Mouse (Mus musculus): ENCODE data around the gene Aloxe3. TPM values are rescaled to one million over a fixed set of nuclear protein-coding genes. Genes with fewer than 3 reads are reported as not detected.
"Not testable (repeated sequence)": the region's sequence is repeated elsewhere in the genome, so short reads cannot be mapped to it uniquely, and the experiment has no call there.

Aloxe3 gene
- 6.9 TPM in 1 of 2 replicates, not detected in the other for total RNA-seq (2017)

DNA sequence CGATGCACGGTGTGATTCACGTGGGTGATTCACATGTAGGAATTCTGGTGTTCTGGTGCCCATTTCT, at the start of gene Aloxe3:
TSS of gene Aloxe3 (plus strand) at position 45 of the 67 bp plus-strand sequence.
- no peak for ATAC-seq (replicated peaks; ENCODE audit: low read depth, poor library complexity, severe bottlenecking)

DNA sequence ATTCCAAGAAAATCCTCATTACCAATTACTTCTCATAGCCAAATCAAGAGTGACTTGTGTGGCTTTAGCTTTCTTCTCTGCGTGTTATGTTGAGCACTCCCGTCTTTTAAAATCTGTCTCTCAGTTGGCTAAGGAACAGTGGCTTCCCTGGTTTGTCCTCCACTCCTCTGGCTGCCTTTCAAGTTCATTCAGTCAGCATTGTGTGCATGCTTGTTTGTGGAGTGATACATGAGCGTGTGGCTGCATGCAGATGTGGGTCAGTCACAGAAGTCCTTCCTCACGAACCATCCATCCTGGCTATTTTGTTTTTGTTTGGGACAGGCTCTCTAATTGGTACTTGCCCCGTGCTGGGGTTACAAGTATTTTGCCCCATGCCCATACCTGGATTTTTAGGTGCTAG, 49.1 kb upstream of the Aloxe3 start:
- ATAC-seq (replicated peaks; ENCODE audit: low read depth, poor library complexity, severe bottlenecking), result no peak

DNA sequence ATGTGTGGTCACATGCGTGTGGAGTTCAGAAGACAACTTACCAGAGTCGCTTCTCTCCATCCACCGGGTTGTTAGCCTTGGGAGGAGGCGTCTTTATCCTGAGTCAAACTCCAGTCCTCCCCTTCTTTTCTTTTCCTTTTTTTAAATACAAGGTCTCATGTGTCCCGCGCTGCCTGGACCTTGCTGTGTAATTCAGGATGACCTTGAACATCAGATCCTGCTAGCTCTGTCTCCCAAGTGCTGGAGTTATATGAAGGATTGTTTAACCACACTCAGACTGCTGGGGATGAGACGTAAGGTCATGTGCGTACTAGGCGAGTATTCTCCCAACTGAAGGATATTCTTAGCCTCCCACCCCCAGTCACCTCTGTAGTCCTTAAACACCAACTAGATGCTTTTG, 48.4 kb upstream of the Aloxe3 start:
- ATAC-seq (replicated peaks; ENCODE audit: low read depth, poor library complexity, severe bottlenecking), result no peak

DNA sequence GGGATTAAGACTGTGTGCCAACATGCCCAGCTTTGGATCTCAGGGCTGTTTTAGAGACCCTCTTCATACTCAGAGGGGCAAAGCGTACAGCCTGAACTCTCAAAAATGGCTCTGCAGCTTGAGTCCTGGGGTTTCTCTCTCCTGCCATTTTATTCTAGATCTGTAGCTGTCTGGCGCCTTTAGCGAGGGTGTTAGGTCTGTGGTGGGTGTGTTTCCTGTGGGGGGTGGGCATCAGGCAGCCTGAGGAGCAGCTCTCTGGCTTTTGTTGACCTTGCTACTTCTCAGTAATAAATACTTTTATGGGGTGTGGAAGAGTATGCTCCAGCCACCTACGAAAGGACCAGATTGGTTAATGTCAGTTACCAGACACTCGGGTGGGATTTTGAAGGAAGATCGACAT, 47.7 kb upstream of the Aloxe3 start:
- ATAC-seq (replicated peaks; ENCODE audit: low read depth, poor library complexity, severe bottlenecking), result no peak

DNA sequence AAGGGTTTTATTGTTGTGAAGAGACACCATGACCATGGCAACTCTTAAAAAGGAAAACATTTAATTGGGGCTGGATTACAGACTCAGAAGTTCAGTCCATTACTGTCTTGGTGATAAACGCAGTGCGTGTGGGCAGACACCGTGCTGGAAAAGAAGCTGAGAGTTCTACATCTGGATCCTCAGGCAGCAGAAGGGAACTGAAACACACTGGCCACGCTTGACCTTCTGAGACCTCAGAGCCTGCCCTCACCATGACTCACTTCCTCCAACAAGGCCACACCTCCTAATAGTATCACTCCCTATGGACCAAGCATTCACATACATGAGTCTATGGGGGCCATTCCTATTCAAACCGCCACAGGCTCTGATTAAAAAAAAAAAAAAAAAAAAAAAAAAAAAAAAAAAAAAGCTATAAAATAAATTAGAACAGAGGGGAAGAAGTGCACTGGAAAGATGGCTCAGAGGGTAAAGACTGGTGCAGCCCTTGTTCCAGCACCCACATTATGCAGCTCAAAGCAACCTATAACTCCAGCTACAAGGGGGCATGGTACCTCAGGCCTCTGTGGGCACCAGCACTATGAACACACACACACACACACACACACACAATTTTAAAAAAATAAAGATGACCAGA, 46.8 kb upstream of the Aloxe3 start:
- peak; percentile 53 for ATAC-seq (replicated peaks; ENCODE audit: low read depth, poor library complexity, severe bottlenecking)

DNA sequence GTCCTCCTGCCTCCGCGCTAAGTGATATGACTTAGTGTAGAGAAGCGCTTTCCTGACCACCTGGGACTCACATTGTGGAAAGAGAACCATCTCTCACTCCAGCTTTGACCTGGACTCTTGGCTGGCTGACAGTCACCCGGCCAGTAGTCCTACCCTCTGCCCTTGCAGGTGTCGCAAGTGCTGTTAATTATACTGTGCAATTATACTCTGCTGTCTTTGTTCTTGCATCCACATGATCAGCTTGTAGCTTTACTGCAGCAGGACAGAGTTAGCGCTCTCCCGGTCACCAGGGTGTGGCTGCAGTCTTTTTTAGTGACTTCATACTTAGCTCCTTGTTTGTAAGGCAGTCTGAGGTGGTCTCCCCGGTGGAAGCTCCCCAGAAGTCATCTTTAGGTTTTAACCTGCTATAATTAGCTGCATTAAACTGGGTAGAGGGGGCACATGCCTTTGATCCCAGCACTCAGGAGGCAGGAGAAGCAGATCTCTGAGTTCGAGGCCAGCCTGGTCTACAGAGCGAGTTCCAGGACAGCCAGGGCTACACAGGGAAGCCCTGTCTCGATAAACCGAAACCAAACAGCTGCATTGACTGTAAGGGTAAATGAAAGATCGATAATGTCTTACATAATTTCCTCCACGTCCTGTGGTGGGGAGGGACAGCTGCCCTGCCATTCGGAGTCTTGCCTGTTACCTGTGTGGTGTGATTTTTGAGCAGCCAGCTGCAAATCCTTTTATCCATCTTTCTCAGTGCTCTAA, 45.4 kb upstream of the Aloxe3 start:
- no peak for ATAC-seq (replicated peaks; ENCODE audit: low read depth, poor library complexity, severe bottlenecking)

DNA sequence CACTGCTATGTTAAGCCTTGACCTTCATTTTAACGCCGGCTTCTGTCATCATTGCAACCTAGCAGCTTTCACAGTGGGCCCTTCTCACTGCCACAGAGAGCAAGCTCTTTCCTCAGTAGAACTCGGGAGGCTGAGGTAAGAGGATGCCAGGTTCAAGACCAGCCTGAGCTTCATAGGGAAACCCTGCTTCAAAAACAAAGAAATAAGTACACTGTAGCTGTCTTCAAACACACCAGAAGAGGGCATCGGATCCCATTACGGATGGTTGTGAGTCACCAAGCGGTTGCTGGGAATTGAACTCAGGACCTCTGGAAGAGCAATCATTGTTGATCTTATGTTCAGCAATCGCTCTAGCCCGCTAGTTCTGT, 44.9 kb upstream of the Aloxe3 start:
- no peak for ATAC-seq (replicated peaks; ENCODE audit: low read depth, poor library complexity, severe bottlenecking)

DNA sequence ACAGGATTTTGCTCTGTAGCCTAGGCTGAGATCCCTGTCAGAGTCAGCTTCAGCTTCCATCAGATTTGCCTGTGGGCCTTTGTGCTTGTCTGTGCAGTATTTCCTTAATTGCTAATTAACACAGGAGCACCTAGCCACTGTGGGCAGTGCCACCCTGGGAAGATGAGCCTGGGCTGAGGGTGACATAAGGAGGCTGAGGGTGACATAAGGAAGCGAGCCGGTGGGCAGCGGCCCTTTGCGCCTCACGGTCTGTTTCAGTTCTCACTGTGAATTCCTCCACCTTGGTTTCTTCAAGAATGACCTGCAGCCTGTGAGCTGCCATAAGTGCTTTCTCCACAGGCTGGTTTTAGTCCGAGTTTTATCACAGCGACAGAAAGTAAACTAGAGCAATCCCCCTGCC, 44.1 kb upstream of the Aloxe3 start:
- no peak for ATAC-seq (replicated peaks; ENCODE audit: low read depth, poor library complexity, severe bottlenecking)

DNA sequence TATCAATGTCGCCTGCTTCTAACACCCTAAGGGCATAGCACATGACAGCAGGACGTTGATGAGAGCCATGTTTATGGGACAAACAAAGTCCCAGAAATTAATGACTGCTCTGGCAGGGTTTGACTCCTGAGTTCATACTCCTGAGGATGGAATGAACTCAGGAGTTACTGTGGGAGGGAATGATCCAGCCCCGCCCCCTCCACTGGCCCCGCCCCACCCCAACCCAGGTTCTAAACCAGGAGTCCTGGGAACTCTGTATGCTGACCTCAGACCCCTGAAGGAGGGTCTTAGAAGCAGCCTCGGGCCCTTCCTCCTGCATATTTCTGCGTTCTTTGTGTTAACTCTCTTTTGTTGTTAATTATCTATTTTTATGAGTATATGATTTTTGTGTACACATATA, 40.1 kb upstream of the Aloxe3 start:
- no peak for ATAC-seq (replicated peaks; ENCODE audit: low read depth, poor library complexity, severe bottlenecking)

DNA sequence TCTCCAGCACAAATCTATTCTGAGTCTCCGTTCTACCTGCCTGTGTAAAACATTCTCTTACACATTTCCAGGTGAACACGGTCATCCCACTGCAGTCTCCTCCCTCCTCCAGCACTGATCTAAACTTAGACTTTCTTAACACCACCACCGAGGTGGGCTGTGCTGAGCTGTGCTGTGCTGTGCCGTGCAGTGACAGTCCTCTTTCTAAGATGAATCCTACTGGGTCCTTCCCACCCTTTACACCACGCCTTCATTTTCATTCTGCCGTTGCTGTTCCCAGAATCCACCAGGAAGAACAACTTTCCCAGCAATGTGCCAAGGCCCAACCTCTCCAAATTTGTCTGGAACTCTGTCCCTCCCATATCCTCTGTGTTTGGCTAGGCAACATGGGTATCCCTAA, 39.3 kb upstream of the Aloxe3 start:
- ATAC-seq (replicated peaks; ENCODE audit: low read depth, poor library complexity, severe bottlenecking), result no peak

DNA sequence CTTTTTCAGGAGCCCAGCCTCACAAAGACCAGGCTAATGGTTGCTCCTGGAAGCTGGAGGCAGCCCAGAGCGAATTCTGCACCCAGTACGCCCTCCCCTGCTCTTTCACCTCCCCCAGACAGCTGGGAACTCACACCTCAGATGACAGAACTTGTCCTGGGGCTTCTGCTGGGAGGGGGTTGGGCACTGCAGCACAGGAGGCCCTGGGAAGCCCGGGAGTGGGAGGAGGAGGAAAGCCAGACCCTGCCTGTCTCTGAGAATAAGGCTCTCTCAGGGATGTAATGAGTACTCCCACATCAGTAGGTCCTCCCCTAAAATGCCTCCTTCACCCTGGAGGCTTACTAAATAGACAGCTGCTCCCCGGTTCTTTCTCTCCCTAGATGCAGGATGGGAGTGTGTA, 38.6 kb upstream of the Aloxe3 start:
- ATAC-seq (replicated peaks; ENCODE audit: low read depth, poor library complexity, severe bottlenecking), result no peak

DNA sequence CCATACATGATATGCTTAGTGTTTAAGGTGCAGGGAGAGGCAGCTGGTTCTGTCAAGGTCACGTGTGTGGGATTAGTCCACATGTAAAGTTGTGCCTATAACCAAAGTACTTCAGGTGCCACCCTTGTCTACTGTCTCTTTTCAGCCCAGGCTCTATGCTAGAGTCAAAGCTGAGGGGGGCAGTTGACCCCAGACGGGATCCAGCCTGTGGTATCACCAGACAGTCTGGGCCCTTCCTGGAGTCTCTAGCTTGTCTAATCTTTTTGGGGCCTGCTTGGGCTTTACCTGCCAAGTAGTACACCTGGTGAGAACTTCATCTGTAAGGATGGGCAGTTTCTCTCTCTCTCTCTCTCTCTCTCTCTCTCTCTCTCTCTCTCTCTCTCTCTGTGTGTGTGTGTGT, 38.1 kb upstream of the Aloxe3 start:
- ATAC-seq (replicated peaks; ENCODE audit: low read depth, poor library complexity, severe bottlenecking), result no peak

DNA sequence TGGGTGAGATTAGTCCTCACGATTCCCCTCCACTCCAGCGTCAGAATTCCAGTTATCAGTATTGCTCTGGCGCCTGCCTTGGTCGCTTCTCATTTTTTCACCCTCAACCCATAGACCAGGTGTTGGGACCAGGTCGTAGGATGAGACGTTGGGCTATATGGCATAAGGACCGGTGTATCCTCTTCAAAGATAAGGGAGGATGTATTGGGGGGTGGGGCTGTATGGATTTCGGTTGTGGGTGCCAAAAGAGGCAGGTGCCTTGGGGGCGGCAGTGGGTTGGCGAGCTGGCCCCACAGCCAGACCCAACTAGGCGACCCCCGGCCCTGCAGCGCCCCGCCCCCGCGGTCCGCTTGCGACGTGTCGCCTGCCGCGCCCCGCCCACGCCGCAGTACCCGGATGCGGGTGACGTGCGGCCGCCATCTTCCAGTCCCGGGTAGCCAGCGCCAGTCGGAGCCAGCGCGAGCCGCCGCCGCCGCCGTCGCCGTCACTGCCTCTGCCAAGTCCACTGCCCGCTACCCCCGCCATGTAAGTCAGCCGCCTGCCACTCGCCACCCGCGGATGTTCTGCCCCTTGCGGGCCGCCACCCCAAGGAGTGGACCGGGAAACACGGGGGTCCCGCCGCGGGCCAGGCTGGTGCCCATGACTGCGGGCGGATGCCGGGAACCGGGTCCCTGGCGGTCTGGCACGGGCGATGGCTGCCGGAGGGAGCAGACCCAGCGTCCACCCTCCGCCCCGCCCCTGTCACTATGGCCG, 37.4 kb upstream of the Aloxe3 start, which contains the start of gene Vamp2:
TSS of gene Vamp2 (plus strand) at position 388 of the 753 bp plus-strand sequence.
- ATAC-seq (replicated peaks; ENCODE audit: low read depth, poor library complexity, severe bottlenecking), result peak; percentile 67

DNA sequence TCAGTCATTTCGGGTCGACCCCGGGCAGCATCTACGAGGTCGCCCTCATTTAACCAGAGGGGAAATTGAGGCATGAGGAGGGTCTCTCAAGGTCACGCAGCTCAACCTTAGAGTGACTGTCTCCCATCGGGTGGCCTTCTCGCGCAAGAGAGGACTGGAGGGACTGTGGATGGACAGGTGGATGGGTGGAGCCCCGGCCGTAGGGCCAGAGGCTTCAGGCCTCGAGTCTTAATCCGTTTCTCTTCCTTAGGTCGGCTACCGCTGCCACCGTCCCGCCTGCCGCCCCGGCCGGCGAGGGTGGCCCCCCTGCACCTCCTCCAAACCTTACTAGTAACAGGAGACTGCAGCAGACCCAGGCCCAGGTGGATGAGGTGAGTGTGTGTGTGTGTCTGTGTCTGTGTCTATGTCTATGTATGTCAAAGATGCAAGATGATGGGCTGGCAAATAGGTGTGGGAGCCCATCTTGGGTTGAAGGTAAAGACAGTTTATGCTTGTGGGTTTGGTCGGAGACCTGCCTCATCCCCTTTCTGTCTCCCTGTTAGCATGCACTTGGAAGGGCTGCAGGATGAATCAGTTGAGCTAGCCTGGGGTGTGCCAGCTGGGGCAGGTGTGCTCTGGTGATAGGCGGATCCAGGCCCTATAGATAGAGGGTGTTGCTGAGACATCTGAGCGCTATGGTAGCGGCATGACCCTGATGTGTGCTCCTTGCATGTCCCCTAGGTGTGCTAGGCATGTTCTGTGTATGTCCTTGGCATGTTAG, 36.7 kb upstream of the Aloxe3 start:
- no peak for ATAC-seq (replicated peaks; ENCODE audit: low read depth, poor library complexity, severe bottlenecking)

DNA sequence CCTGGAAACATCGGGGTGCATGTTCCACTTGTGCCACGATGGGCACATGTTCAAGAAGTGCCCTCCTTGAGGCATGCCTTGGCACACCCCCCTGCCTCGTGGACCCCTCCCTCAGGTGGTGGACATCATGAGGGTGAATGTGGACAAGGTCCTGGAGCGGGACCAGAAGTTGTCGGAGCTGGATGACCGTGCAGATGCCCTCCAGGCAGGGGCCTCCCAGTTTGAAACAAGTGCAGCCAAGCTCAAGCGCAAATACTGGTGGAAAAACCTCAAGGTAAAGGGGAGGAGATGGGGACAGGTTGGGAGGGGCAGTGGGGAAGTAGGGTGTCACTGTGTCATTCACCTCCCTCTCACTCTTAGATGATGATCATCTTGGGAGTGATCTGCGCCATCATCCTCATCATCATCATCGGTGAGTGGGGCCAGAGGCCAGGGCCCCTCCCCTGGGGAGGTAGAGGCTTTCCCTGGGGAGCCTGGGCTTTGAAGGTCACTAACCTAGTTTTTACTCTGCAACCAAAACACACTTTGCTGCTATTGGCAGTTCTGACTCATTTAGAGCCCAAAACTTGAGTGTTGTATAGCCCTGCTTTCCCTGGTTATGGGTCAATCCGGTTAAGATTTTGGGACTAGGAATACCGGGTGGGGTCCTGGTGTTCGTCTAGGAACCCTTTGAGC, 35.9 kb upstream of the Aloxe3 start:
- no peak for ATAC-seq (replicated peaks; ENCODE audit: low read depth, poor library complexity, severe bottlenecking)

DNA sequence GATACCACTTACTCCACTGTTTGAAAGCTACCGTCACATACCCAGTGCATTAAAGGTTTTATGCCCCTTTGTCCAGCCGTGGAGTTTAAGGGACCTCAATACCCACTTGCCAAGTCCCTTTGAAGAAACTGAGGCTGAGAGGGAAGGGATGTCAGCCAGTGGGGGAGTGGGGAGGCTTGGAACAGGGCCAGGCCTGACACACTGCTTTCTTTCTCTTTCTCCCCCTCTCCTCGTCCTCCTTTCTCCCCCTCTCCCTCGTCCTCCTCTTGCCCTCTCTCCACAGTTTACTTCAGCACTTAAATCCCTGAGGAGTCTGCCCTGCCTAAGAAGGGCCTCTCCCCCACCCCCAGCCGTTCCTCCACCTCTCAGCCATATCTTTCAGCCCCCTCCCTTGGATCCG, 35.3 kb upstream of the Aloxe3 start:
- ATAC-seq (replicated peaks; ENCODE audit: low read depth, poor library complexity, severe bottlenecking), result no peak

DNA sequence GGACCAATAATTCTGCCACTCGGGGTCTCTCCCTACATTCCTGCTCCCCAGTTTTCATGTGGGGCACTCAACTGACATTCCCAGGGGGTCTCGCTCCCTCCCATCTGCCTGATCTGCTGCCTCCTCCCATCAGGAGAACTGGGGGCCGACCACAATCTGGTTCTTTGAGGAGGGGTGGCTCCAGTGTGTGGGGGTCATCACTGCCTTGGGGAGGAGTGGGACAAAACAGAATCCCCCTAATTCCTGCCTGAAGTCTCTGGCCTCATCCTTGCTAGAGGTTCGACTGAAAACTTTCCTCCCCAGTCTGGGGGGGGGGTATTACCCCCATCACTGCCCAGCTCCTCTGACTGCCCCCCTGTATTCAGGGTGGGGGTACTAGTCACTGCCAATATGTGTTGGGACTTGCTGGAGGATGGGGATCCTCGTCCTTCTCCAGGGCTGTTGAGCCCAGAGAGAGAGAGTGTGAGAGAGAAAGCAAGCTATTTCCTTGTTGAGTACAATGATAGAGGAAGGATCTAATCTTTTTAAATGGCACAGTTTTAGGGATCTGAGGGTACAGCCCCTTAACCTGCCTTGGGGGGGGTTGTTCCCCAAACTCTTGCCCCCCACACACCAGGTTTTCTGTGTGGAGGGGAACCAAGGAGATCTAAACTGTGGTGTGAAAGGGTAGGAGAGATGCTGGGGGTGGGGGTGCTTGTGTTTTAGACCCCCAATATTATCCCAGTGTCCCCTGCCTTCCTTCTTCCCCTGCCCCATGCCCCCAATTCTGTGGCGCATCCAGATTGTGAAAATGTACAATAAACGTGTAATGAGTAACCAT, 33.9 kb upstream of the Aloxe3 start:
- ATAC-seq (replicated peaks; ENCODE audit: low read depth, poor library complexity, severe bottlenecking), result no peak

DNA sequence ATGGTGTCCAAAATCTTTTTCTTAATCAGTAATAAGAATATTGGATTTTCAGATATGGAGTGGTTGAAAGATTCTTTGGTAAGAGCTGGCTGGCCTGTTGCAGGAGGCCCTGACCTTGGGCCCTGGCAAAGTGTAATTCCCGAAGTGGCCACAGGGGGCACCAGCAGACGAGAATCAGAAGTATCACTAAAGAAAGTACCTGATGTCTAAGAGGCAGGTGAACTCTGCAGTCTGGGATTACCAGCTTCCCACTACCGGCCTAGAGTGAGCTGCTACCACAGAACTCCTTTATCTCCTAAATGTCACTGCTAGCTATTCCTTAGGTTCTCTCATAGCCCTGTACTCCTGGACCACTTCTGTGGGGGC, 33.3 kb upstream of the Aloxe3 start:
- no peak for ATAC-seq (replicated peaks; ENCODE audit: low read depth, poor library complexity, severe bottlenecking)

DNA sequence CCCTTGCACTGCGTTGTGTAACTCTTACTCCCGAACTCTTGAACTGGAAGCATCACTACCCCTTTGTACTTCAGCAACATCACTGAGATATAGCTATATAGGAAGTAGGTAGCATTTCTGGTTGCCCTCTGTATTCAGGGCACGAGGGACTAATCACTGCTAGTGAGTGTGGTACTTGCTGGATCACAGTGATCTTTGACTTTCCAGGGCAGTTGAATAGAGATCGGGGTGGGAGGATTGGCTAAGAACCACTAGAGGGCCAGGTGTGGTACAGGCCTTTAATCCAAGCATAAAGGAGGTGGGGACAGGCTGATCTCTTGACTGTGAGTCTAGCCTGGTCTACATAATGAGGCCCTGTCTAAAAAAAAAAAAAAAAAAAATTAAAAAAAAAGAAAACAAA, 32.8 kb upstream of the Aloxe3 start:
- ATAC-seq (replicated peaks; ENCODE audit: low read depth, poor library complexity, severe bottlenecking), result no peak

DNA sequence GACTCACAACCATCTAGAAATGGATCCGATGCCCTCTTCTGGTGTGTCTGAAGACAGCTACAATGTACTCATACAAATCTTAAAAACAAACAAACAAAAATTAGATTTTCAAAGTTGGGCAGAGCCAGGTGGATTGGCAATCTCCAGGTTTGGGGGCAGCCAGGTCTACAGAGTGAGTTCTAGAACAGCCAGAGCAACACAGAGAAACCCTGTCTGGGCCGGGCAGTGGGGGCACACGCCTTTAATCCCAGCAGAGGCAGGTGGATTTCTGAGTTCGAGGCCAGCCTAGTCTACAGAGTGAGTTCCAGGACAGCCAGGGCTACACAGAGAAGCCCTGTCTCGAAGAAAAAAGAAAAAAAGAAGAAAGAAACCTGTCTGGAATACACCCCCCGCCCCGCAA, 31.8 kb upstream of the Aloxe3 start:
- ATAC-seq (replicated peaks; ENCODE audit: low read depth, poor library complexity, severe bottlenecking), result not testable (repeated sequence)

All from common myeloid progenitor, adult 5-6 weeks (primary cell).